Mouse (Mus musculus) liver, embryonic 14.5 days (tissue): Measurements from ENCODE around the gene Defa23. TPM values are rescaled to one million over a fixed set of nuclear protein-coding genes. Genes with fewer than 3 reads are reported as not detected.
"Not testable (repeated sequence)": the region's sequence is repeated elsewhere in the genome, so short reads cannot be mapped to it uniquely, and the experiment has no call there.

Experiments
- ATAC-seq: fragments of 200-750 bp; cut with Nextera tagmentation; 2 replicates; pipeline ENCODE4 v1.8.0; 2017; ENCODE audit warnings: moderate number of reproducible peaks, mild to moderate bottlenecking, moderate library complexity; ENCODE audit not compliant: insufficient read depth
- DNase-seq, 3 experiments: peaks; one replicate each; pipeline ENCODE4 v3.0.0-alpha.2; 2012 to 2013; ENCODE audit warnings: low read depth in 3 of 3, low spot score in 3 of 3
- H3K27ac ChIP-seq: fragments of 300-500 bp; sonication (generic); 2 replicates; pipeline ENCODE4 v1.5.1; 2014; ENCODE audit warnings: moderate library complexity, mild to moderate bottlenecking, control low read depth, inconsistent platforms
- H3K27me3 ChIP-seq: fragments of 300-500 bp; sonication (generic); 2 replicates; pipeline ENCODE4 v1.6.1; 2014; ENCODE audit warnings: mild to moderate bottlenecking, low read length, moderate library complexity; ENCODE audit not compliant: control insufficient read depth, insufficient read depth
- H3K36me3 ChIP-seq: fragments of 300-500 bp; sonication (generic); replicated peaks from 2 replicates; pipeline ENCODE4 v1.6.1; 2014; ENCODE audit warnings: low read depth; ENCODE audit not compliant: control insufficient read depth, insufficient read depth
- H3K4me1 ChIP-seq, 2 experiments: fragments of 200-500 bp in 1 of 2; fragments of 300-500 bp in 1 of 2; sonication (generic) in 1 of 2; replicated peaks; 2 replicates each; pipeline ENCODE4 v1.6.1; 2012 to 2014; ENCODE audit warnings: antibody characterized with exemption in 1 of 2, inconsistent platforms in 1 of 2, low read length in 1 of 2; ENCODE audit not compliant: control insufficient read depth in 2 of 2, insufficient read depth in 2 of 2
- H3K4me2 ChIP-seq: fragments of 300-500 bp; sonication (generic); 2 replicates; pipeline ENCODE4 v1.6.1; 2014; ENCODE audit warnings: low read depth, mild to moderate bottlenecking, control low read depth, moderate library complexity
- H3K4me3 ChIP-seq, 2 experiments: fragments of 200-500 bp in 1 of 2; fragments of 300-500 bp in 1 of 2; sonication (generic) in 1 of 2; 2 replicates each; pipeline ENCODE4 v1.5.1; 2012 to 2014; ENCODE audit warnings: low read depth in 2 of 2, low read length in 2 of 2, mild to moderate bottlenecking in 2 of 2, control low read depth in 1 of 2, inconsistent platforms in 1 of 2, moderate library complexity in 1 of 2; ENCODE audit not compliant: insufficient read depth in 1 of 2
- H3K9ac ChIP-seq: fragments of 300-500 bp; sonication (generic); replicated peaks from 2 replicates; pipeline ENCODE4 v1.6.1; 2014; ENCODE audit warnings: mild to moderate bottlenecking, control low read depth, moderate library complexity
- H3K9me3 ChIP-seq: fragments of 300-500 bp; sonication (generic); 2 replicates; pipeline ENCODE4 v1.6.1; 2016; ENCODE audit warnings: low read length, mixed read lengths; ENCODE audit not compliant: control insufficient read depth
- CTCF ChIP-seq: IDR thresholded peaks from 2 replicates; pipeline ENCODE4 v1.5.1; 2016; ENCODE audit warnings: antibody characterized with exemption, low read depth, control low read depth
- EP300 ChIP-seq: IDR thresholded peaks from 2 replicates; pipeline ENCODE4 v1.6.1; 2016; ENCODE audit warnings: antibody characterized with exemption, low read depth
- WGBS: fragments of 180-500 bp; shearing (Covaris S2); extraction: QIAGEN DNeasy Blood & Tissue Kit; methylation state at CpG from one replicate; pipeline ENCODE4 v1.1.7; 2014; ENCODE audit not compliant: insufficient replicate concordance; 5-methylcytosine and 5-hydroxymethylcytosine counted together
- polyA plus RNA-seq, 2 experiments: library from polyadenylated mRNA; depleted of rRNA in 1 of 2; stranded (reverse) in 1 of 2; unstranded in 1 of 2; fragments of >200 nt; fragmentation: Nextera tagmentation in 1 of 2; extraction: Ambion mirVana in 1 of 2; gene quantifications; 2 replicates each; pipeline versions ENCODE4 v1.2.1 to v1.2.3; 2012 to 2014

The Defa23 gene
- polyA plus RNA-seq (2012; rRNA removed) (not detected in 2 replicates), polyA plus RNA-seq (2014; fragmentation: Nextera tagmentation; extraction: Ambion mirVana) (not detected in 2 replicates)

GRCm38 (mm10) chr8:21054747-21055146, at the start of gene Defa23:
Gene Defa23, plus strand, starts transcription at chr8:21055047.
- not testable (repeated sequence) for H3K27me3 ChIP-seq, H3K4me3 ChIP-seq, H3K4me1 ChIP-seq, H3K9ac ChIP-seq, ATAC-seq, H3K4me2 ChIP-seq, H3K27ac ChIP-seq, DNase-seq, H3K9me3 ChIP-seq, H3K36me3 ChIP-seq
- no CpG with 5 or more reads among the region's 1 CpGs for WGBS

GRCm38 (mm10) chr8:21006801-21007200, 48.0 kb upstream of the Defa23 start:
- DNase-seq, result no peak
- no peak for TF ChIP-seq CTCF
- no peak for TF ChIP-seq EP300

GRCm38 (mm10) chr8:21008578-21008977, 46.3 kb upstream of the Defa23 start:
- not testable (repeated sequence) for DNase-seq, H3K4me1 ChIP-seq, ATAC-seq, H3K9me3 ChIP-seq, H3K4me3 ChIP-seq, H3K27ac ChIP-seq, H3K36me3 ChIP-seq, H3K27me3 ChIP-seq, H3K9ac ChIP-seq, H3K4me2 ChIP-seq
- WGBS, result 23% methylated on average over 6 of the region's 6 CpGs

More at GRCm38 (mm10) chr8:21006801-21007200, 48.0 kb upstream of the Defa23 start:
- Histone ChIP-seq H3K9me3 (no peaks in the 10 kb centered on the region), H3K4me2 (no peak overlapping the region), H3K36me3 (no peaks in the 10 kb centered on the region), H3K9ac (no peak overlapping the region), H3K27ac (no peak overlapping the region), H3K4me1 (no peaks in the 10 kb centered on the region), H3K27me3 (no peaks in the 10 kb centered on the region), H3K4me3 (no peak overlapping the region)
- WGBS, result 14% methylated on average over 1 of the region's 1 CpGs
- ATAC-seq, result no peak

- ATAC-seq, H3K27ac ChIP-seq, H3K4me2 ChIP-seq, H3K36me3 ChIP-seq, H3K9me3 ChIP-seq, H3K4me1 ChIP-seq, DNase-seq, H3K27me3 ChIP-seq, H3K9ac ChIP-seq, H3K4me3 ChIP-seq: not testable (repeated sequence)
- WGBS, result 52% methylated on average over 1 of the region's 1 CpGs
Measured at GRCm38 (mm10) chr8:21010548-21010947, 44.3 kb upstream of the Defa23 start.

GRCm38 (mm10) chr8:21025245-21025644, 29.6 kb upstream of the Defa23 start, which contains the start of gene Defa21:
Gene Defa21, plus strand, starts transcription at chr8:21025545.
- H3K27me3 ChIP-seq, H3K4me2 ChIP-seq, H3K9ac ChIP-seq, H3K4me1 ChIP-seq, H3K4me3 ChIP-seq, H3K9me3 ChIP-seq, H3K36me3 ChIP-seq, H3K27ac ChIP-seq, ATAC-seq, DNase-seq: not testable (repeated sequence)
- WGBS, result no CpG with 5 or more reads among the region's 1 CpGs

- not testable (repeated sequence) for H3K9ac ChIP-seq, DNase-seq, H3K4me1 ChIP-seq, ATAC-seq, H3K4me2 ChIP-seq, H3K9me3 ChIP-seq, H3K4me3 ChIP-seq, H3K27me3 ChIP-seq, H3K27ac ChIP-seq, H3K36me3 ChIP-seq
- WGBS, result 38% methylated on average over 1 of the region's 1 CpGs
Measured at GRCm38 (mm10) chr8:21064738-21065137, 9.9 kb downstream of the Defa23 start, which contains the start of gene Defa35. Gene Defa35, plus strand, starts transcription at chr8:21065038.

- H3K4me2 ChIP-seq, H3K9ac ChIP-seq, DNase-seq, H3K27ac ChIP-seq, ATAC-seq, H3K4me3 ChIP-seq, H3K36me3 ChIP-seq, H3K27me3 ChIP-seq, H3K9me3 ChIP-seq, H3K4me1 ChIP-seq: not testable (repeated sequence)
Measured at GRCm38 (mm10) chr8:21084142-21084541, 29.3 kb downstream of the Defa23 start, which contains the start of gene Defa25. Gene Defa25, plus strand, starts transcription at chr8:21084442.
